Mouse (Mus musculus) spleen, adult 2 months (tissue): Measurements from ENCODE around the gene H2-Eb1.

Experiments used
- CTCF ChIP-seq: fragments of 200-500 bp; IDR thresholded peaks from 2 replicates; pipeline ENCODE4 v1.5.1; 2011; ENCODE audit warnings: mild to moderate bottlenecking, inconsistent platforms; ENCODE audit not compliant: insufficient read depth, insufficient read length, insufficient replicate concordance; ENCODE audit errors: extremely low read depth
- POLR2A ChIP-seq: fragments of 200-500 bp; IDR thresholded peaks from 2 replicates; pipeline ENCODE4 v1.6.1; 2011; ENCODE audit warnings: low read depth, low read length, inconsistent platforms

GRCm38 (mm10) chr17:34270940-34271339 is 34.7 kb upstream of the H2-Eb1 start:
- TF ChIP-seq CTCF (no peak), POLR2A (no peak)
